Mouse (Mus musculus): ENCODE measurements around the gene Klhl8. TPM values are rescaled to one million over a fixed set of nuclear protein-coding genes. Genes with fewer than 3 reads are reported as not detected.
"Not testable (repeated sequence)": the region's sequence is repeated elsewhere in the genome, so short reads cannot be mapped to it uniquely, and the experiment has no call there.

The Klhl8 gene
- polyA plus RNA-seq (2015; fragmentation: Nextera tagmentation; extraction: Ambion mirVana), result 11.0 and 12.3 TPM in 2 replicates

- H3K4me2 ChIP-seq (replicated peaks), result peak within 1 kb of the TSS; percentile 79
- peaks cover 12% of the 10 kb centered on the region for H3K4me1 ChIP-seq
- no peaks in the 10 kb centered on the region for H3K36me3 ChIP-seq
- H3K9me3 ChIP-seq, result no peaks in the 10 kb centered on the region
- H3K4me3 ChIP-seq, result peak within 1 kb of the TSS; percentile 84
- peak within 1 kb of the TSS; percentile 85 for H3K9ac ChIP-seq
- under 1% methylated on average over 73 of the region's 86 CpGs for WGBS
- H3K27ac ChIP-seq, result 0 out of 2 replicates have a peak within 1 kb of the TSS, but pooled peaks have one; percentile 2
- H3K27me3 ChIP-seq, result peaks cover 3% of the 10 kb centered on the region; the same call in 1 of the 2 replicates
- peak; percentile 95 for ATAC-seq (ENCODE audit: low FRiP score, low read depth)
These were observed at the start of gene Klhl8 for GRCm38 (mm10) chr5:103910748-103911409. TSS of gene Klhl8 (minus strand) at chr5:103911259.

GRCm38 (mm10) chr5:103954638-103955037 lies 43.6 kb upstream of the Klhl8 start:
- ATAC-seq (ENCODE audit: low FRiP score, low read depth), result no peak
- no peak overlapping the region for H3K4me2 ChIP-seq (replicated peaks)
- no peak overlapping the region for H3K4me3 ChIP-seq
- no peaks in the 10 kb centered on the region for H3K36me3 ChIP-seq
- H3K27ac ChIP-seq, result no peak overlapping the region
- no peak overlapping the region for H3K9ac ChIP-seq
- H3K4me1 ChIP-seq, result no peaks in the 10 kb centered on the region
- no peaks in the 10 kb centered on the region for H3K9me3 ChIP-seq
- no peaks in the 10 kb centered on the region for H3K27me3 ChIP-seq
- 79% methylated on average over 5 of the region's 5 CpGs for WGBS

- Histone ChIP-seq H3K27me3 (no peaks in the 10 kb centered on the region), H3K9ac (no peak overlapping the region), H3K4me2 (replicated peaks) (no peak overlapping the region), H3K36me3 (no peaks in the 10 kb centered on the region), H3K27ac (no peak overlapping the region), H3K4me1 (no peaks in the 10 kb centered on the region), H3K9me3 (no peaks in the 10 kb centered on the region), H3K4me3 (no peak overlapping the region)
- WGBS, result 75% methylated on average over 10 of the region's 10 CpGs
- ATAC-seq (ENCODE audit: low FRiP score, low read depth), result no peak
These were observed 42.4 kb upstream of the Klhl8 start for GRCm38 (mm10) chr5:103953135-103954083.

- H3K4me3 ChIP-seq; H3K27me3 ChIP-seq; H3K36me3 ChIP-seq; H3K4me1 ChIP-seq; H3K9me3 ChIP-seq; H3K27ac ChIP-seq; ATAC-seq (ENCODE audit: low FRiP score, low read depth); H3K9ac ChIP-seq; H3K4me2 ChIP-seq (replicated peaks): not testable (repeated sequence)
- WGBS, result 94% methylated on average over 15 of the region's 15 CpGs
These were observed 39.1 kb upstream of the Klhl8 start for GRCm38 (mm10) chr5:103950138-103950537.

DNA sequence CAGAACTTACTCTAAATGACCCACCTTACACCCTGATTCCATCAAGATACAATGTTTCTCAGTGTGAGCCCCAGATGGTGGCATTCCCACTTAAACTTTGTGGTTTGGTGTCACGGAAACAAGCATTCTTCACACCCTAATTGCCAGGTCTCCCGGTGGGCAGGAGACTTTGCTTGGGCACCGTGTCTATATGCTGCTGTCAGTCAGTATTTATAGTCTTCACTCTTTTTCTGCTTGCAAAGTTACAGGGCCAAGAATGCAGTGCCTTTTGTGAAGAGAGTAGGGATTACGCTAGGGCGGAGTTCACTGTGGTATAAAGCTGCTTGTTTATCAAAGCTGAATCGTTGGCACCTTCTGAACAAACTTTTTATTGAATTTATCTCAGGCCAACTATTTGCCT lies 32.1 kb upstream of the Klhl8 start:
- no peaks in the 10 kb centered on the region for H3K9me3 ChIP-seq
- H3K27ac ChIP-seq, result no peak overlapping the region
- no peak for ATAC-seq (ENCODE audit: low FRiP score, low read depth)
- H3K4me1 ChIP-seq, result peaks cover 19% of the 10 kb centered on the region
- H3K9ac ChIP-seq, result no peak overlapping the region
- no peaks in the 10 kb centered on the region for H3K27me3 ChIP-seq
- H3K36me3 ChIP-seq, result no peaks in the 10 kb centered on the region
- WGBS, result 44% methylated on average over 6 of the region's 6 CpGs
- H3K4me3 ChIP-seq, result no peak overlapping the region
- H3K4me2 ChIP-seq (replicated peaks), result no peak overlapping the region

GRCm38 (mm10) chr5:103939856-103940255 lies 28.8 kb upstream of the Klhl8 start:
- Histone ChIP-seq H3K27ac (no peak overlapping the region), H3K4me1 (peaks cover 29% of the 10 kb centered on the region), H3K27me3 (no peaks in the 10 kb centered on the region), H3K36me3 (no peaks in the 10 kb centered on the region), H3K9ac (no peak overlapping the region), H3K4me2 (replicated peaks) (no peak overlapping the region), H3K9me3 (no peaks in the 10 kb centered on the region), H3K4me3 (no peak overlapping the region)
- 50% methylated on average over 1 of the region's 1 CpGs for WGBS
- ATAC-seq (ENCODE audit: low FRiP score, low read depth), result no peak

DNA sequence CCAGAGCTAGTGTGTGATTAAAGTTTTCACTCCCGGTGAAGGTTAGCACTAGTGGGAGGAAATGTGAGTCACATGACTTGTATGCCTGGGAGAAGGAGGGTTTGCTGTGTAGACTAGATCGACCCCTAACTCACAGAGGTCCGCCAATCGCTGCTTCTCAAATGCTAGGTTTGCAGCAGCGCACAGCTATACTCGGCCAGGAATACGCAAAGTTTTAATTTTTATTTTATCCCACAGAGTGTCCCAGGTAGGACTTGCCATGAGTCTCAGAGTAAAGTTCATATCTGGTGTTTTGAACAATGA lies 28.2 kb upstream of the Klhl8 start:
- H3K9ac ChIP-seq, result no peak overlapping the region
- no peak overlapping the region for H3K4me3 ChIP-seq
- H3K4me1 ChIP-seq, result peaks cover 28% of the 10 kb centered on the region
- H3K27me3 ChIP-seq, result no peaks in the 10 kb centered on the region
- ATAC-seq (ENCODE audit: low FRiP score, low read depth), result peak; percentile 24; the same call in 1 of the 2 replicates
- no peak overlapping the region for H3K4me2 ChIP-seq (replicated peaks)
- no peaks in the 10 kb centered on the region for H3K36me3 ChIP-seq
- no peaks in the 10 kb centered on the region for H3K9me3 ChIP-seq
- WGBS, result 63% methylated on average over 7 of the region's 7 CpGs
- no peak overlapping the region for H3K27ac ChIP-seq

DNA sequence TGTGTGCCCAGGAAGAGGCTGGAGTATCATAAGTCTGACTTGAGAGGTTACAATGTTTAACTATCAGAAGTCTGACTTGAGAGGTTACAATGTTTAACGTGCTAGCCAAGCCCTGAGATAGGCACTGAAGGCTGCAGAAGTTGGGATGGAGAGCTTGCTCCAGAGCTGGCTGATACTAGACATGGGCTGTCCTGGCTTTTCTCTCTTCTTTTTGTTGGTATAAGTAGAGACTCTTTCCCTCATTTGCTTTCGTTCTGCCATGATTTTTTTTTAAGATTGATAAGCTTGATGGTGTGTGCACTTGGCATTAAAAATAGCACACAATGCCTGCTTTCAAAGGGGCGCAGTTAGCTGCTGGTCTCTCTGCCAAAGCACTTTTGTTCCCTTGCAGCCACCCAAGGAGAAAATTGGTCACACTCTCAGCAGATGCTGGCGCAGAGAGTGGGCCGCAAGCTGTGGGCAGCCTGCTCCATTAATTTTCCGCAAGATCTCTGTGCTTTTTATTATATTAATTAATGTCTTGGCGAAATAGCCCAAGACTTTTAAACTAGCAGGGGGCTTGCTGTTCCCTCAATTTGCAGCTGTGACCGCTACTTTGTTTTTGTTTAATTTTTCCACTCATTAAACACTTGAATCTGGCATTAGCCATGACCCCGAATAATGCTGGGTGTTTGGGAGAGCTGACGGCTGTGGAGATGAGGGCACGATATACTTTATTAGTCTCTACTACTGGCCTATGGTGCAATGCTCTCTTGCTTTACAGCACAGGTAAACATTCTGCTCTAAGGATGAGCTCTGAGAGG lies 27.7 kb upstream of the Klhl8 start:
- no peaks in the 10 kb centered on the region for H3K36me3 ChIP-seq
- H3K27me3 ChIP-seq, result no peaks in the 10 kb centered on the region
- peaks cover 23% of the 10 kb centered on the region for H3K4me1 ChIP-seq
- H3K27ac ChIP-seq, result peak overlapping the region; percentile 63; the same call in 1 of the 2 replicates
- ATAC-seq (ENCODE audit: low FRiP score, low read depth), result peak; percentile 69
- no peak overlapping the region for H3K4me2 ChIP-seq (replicated peaks)
- H3K4me3 ChIP-seq, result no peak overlapping the region
- 35% methylated on average over 11 of the region's 11 CpGs for WGBS
- no peak overlapping the region for H3K9ac ChIP-seq
- no peaks in the 10 kb centered on the region for H3K9me3 ChIP-seq

- H3K9me3 ChIP-seq, result peaks cover 5% of the 10 kb centered on the region; the same call in 1 of the 2 replicates
- H3K27ac ChIP-seq, result no peak overlapping the region
- ATAC-seq (ENCODE audit: low FRiP score, low read depth), result no peak
- H3K36me3 ChIP-seq, result no peaks in the 10 kb centered on the region
- 0 out of 2 replicates have a peak overlapping the region, but pooled peaks have one; percentile 17 for H3K4me2 ChIP-seq (replicated peaks)
- peaks cover 21% of the 10 kb centered on the region for H3K4me1 ChIP-seq
- no peaks in the 10 kb centered on the region for H3K27me3 ChIP-seq
- H3K4me3 ChIP-seq, result no peak overlapping the region
- WGBS, result 46% methylated on average over 14 of the region's 14 CpGs
- H3K9ac ChIP-seq, result no peak overlapping the region
These were observed 26.0 kb upstream of the Klhl8 start for GRCm38 (mm10) chr5:103936906-103937589.

DNA sequence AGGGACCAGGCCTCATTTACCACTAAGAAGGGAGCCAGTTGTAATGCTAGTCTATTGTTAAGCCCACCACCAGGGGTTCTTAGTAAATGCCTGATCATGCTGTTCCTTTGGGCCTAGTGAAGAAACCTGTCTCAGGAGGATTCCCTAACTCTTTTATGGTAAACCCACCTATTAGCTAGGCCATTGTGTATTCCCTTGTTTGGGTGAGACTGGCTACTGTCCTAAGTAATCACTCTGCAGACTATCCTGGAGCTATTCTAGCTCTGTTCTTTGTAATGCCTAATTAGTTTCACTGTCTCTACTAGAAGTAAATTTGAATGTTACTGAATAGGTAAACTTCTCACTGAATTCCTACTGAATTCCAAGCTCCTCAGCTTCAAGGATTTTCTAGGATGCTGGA lies 20.9 kb upstream of the Klhl8 start:
- H3K4me2 ChIP-seq (replicated peaks); H3K27ac ChIP-seq; ATAC-seq (ENCODE audit: low FRiP score, low read depth); H3K9me3 ChIP-seq; H3K36me3 ChIP-seq; H3K9ac ChIP-seq; H3K27me3 ChIP-seq; H3K4me3 ChIP-seq: not testable (repeated sequence)
- peaks cover 17% of the 10 kb centered on the region for H3K4me1 ChIP-seq

DNA sequence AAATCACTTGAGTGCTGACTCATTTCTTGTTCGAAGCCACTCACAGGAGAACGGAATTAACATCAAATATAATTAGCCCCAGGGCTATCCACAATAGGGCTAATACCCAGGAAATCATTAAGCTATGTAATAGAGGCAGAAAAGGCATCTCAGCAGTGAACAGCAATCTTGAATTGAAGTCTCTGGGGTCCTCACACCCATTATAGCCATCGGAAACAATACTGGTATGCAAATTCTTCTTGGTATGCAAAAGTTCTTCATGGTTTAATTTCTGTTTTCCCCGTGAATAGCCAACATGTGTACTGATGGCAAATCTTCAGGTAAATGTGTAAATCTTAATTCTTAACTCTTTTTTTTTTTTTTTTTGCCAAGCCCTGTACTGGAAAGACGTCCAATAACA lies 19.5 kb upstream of the Klhl8 start:
- H3K9ac ChIP-seq, result no peak overlapping the region
- no peaks in the 10 kb centered on the region for H3K27me3 ChIP-seq
- no peaks in the 10 kb centered on the region for H3K36me3 ChIP-seq
- H3K4me1 ChIP-seq, result peaks cover 17% of the 10 kb centered on the region
- H3K9me3 ChIP-seq, result peaks cover 5% of the 10 kb centered on the region; the same call in 1 of the 2 replicates
- no peak overlapping the region for H3K27ac ChIP-seq
- WGBS, result 60% methylated on average over 5 of the region's 5 CpGs
- no peak overlapping the region for H3K4me2 ChIP-seq (replicated peaks)
- no peak for ATAC-seq (ENCODE audit: low FRiP score, low read depth)
- H3K4me3 ChIP-seq, result no peak overlapping the region

Data from limb, embryonic 13.5 days (tissue).